Mouse (Mus musculus): ENCODE measurements around the gene Scp2.

The Scp2 gene

DNA sequence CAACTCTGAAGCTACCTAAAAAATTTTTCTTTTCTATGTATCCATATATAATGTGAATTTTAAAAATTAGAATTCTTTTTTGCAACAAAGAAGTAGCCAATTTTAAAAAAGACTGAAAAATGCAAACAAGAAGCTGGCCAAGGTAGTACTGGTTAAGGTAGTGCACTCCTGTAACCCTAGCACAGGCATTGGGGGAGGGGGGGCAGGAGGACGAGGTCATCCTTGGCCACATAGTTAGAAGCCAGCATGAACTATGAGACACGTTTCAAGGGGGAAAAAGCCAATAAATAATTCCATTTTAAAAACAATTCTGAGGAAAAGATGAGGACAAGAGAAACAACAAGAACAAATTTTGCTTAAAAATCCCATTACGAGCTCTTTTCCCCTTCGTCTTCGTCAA, 82.3 kb downstream of the Scp2 start:
- no peak for DNase-seq (ENCODE audit: extremely low read depth, insufficient read length, low spot score)

- DNase-seq (ENCODE audit: extremely low read depth, insufficient read length, low spot score), result no peak
Measured at GRCm38 (mm10) chr4:108060774-108061173, 84.0 kb downstream of the Scp2 start.

- DNase-seq (ENCODE audit: extremely low read depth, insufficient read length, low spot score), result no peak
Measured at GRCm38 (mm10) chr4:108059601-108060379, 85.0 kb downstream of the Scp2 start.

GRCm38 (mm10) chr4:108058166-108058565, 86.6 kb downstream of the Scp2 start:
- DNase-seq (ENCODE audit: extremely low read depth, insufficient read length, low spot score), result peak; percentile 81

DNA sequence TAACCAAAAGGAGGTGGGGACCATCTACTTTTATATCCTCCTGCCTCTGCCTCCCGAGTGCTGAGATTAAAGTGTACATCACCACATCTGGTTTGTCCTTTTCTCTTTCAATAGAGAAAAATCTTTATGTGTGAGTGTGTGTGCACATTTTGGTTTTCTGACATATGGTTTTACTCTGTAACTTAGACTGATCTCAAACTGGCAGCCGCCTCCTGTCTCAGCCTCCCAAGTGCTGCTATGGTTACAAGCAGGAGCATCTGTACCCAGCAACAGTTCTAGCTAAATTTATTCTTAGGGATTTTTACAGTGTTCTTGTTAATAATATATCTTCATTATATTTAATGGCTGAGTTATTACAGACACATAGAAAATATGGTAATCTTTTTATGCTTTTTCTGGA, 87.6 kb downstream of the Scp2 start:
- no peak for DNase-seq (ENCODE audit: extremely low read depth, insufficient read length, low spot score)

- no peak for DNase-seq (ENCODE audit: extremely low read depth, insufficient read length, low spot score)
Measured at GRCm38 (mm10) chr4:108055873-108056272, 88.9 kb downstream of the Scp2 start.

- no peak for DNase-seq (ENCODE audit: extremely low read depth, insufficient read length, low spot score)
Measured at GRCm38 (mm10) chr4:108052673-108053072, 92.1 kb downstream of the Scp2 start.

GRCm38 (mm10) chr4:108051687-108052274, 93.0 kb downstream of the Scp2 start:
- no peak for DNase-seq (ENCODE audit: extremely low read depth, insufficient read length, low spot score)

DNA sequence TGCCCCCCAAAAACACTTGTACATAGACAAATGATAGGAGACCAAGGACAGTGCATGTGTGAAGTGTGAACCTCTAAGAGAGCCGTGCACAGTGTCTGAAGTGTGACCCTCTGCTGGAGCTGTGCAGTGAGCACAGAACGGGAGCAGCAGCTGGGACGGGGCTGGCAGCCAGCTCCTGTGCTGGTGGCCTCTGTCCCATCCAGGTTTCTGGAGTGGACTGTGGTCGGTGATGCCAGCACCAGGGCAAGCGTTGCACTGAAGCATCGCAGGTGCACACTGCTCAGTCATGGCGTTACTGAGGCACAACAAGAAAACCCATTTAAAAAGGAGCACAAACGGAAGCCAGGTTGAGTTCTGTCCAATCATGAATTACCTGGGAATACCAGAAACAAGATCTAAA, 98.7 kb downstream of the Scp2 start:
- no peak for DNase-seq (ENCODE audit: extremely low read depth, insufficient read length, low spot score)

DNA sequence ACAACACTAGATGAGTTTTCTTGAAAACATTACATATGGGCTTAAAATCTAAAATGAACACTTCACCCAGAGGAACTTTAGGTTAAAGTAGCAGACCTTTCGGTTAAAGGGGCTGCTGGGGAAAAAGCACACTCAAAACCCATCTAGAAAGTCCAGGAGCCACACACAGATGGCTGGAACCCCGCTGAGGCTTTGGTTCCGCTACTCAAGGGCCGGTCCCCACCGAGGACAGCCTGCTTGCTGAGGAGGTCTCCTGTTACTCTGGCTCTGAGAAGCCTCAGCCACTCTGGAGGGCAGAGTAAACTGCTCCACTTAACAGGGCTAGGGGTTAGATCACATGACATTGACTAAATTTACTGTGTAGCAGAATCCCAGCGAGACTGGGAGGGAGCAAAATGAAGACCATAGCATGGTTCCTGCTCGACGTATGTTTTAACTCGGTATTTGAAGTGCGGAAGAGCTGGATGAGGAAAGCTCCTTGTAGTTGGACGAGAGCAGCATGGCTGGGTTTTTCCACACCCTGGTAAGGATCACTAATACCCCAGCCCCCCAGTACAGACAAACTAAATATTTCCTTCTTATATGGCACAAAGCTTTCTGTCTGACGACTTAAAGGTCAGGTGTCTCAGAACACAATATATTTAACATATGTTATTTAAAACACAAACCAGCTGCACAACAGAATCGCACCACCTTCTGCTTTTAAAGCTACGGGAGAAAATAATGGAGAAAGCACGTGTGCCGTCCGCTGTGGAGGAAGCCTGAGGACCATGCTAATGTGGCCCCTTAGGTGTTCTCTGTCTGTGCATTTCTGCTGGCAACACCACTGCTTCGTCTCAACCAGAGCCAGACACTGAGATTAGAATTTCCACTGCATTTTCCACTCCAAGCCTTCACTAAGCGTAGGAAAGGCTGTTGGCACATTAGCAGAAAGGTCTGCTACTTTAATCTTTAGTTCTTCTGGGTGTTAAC, 99.4 kb downstream of the Scp2 start:
- DNase-seq (ENCODE audit: extremely low read depth, insufficient read length, low spot score), result no peak

GRCm38 (mm10) chr4:108037027-108037426, 107.8 kb downstream of the Scp2 start:
- no peak for DNase-seq (ENCODE audit: extremely low read depth, insufficient read length, low spot score)

GRCm38 (mm10) chr4:108033041-108033764, 111.6 kb downstream of the Scp2 start:
- DNase-seq (ENCODE audit: extremely low read depth, insufficient read length, low spot score), result no peak

DNA sequence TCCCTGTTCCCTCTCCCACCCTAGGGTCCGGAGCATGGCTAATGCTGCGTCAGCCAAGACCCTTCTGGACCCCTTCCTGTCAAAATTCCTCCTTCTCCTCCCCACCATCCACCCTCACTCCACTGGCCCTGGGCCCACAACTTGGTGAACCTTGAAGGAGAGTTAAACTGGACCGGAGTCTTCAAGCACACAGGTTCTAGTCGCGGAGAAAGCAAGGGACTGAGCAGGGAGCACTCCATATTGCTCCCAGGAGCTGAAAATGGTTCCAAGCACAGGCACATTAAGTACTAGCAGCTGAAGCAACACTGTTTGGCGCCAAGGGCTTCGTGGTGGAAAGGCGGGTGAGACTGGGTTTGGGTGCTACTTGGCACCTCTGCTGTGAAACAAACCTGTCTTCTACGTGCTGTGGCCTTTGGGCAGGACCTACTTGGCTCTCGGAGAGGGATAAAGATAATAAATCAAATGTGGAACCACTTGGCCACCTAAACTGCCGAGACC, 112.4 kb downstream of the Scp2 start:
- no peak for DNase-seq (ENCODE audit: extremely low read depth, insufficient read length, low spot score)

- no peak for DNase-seq (ENCODE audit: extremely low read depth, insufficient read length, low spot score)
Measured at GRCm38 (mm10) chr4:108031502-108032351, 113.1 kb downstream of the Scp2 start.

GRCm38 (mm10) chr4:108030888-108031501, 113.8 kb downstream of the Scp2 start:
- DNase-seq (ENCODE audit: extremely low read depth, insufficient read length, low spot score), result no peak

GRCm38 (mm10) chr4:108026193-108026592, 118.6 kb downstream of the Scp2 start:
- DNase-seq (ENCODE audit: extremely low read depth, insufficient read length, low spot score), result no peak

- no peak for DNase-seq (ENCODE audit: extremely low read depth, insufficient read length, low spot score)
Measured at GRCm38 (mm10) chr4:108025269-108025668, 119.5 kb downstream of the Scp2 start.

GRCm38 (mm10) chr4:108024641-108025040, 120.2 kb downstream of the Scp2 start:
- DNase-seq (ENCODE audit: extremely low read depth, insufficient read length, low spot score), result no peak

GRCm38 (mm10) chr4:108023186-108023585, 121.6 kb downstream of the Scp2 start:
- no peak for DNase-seq (ENCODE audit: extremely low read depth, insufficient read length, low spot score)

All from 3134 (cell line).